Mouse (Mus musculus): ENCODE data around the gene Arhgef17. TPM values are rescaled to one million over a fixed set of nuclear protein-coding genes. Genes with fewer than 3 reads are reported as not detected.

Arhgef17 gene
- polyA plus RNA-seq, 1 experiment: 71.4 TPM

DNA sequence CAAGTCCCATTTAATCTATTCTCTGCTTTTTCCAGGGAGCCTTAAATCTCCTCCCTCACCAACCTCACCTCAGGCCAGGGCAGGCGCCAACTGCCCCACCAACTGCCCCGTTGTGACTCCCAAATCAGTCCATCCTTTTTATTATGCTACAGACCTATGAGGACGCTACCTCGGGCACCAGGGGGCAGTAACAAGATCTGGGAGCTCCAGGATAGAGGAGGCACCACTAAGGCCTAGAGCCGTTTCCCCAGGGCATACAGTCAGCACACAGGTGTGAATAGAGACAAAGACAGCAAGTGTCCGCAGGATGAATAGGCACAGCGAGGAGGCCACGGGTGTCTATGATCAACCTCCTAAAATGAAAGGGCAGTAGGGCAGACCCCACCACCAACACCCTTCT is 23.3 kb downstream of the Arhgef17 start:
- no peak overlapping the region for H3K27ac ChIP-seq (ENCODE audit: insufficient read depth, low read length)
- TF ChIP-seq POLR2A (IDR thresholded peaks at IDR 0.05; ENCODE audit: borderline replicate concordance, insufficient read depth, low read length) (no peak), CTCF (IDR thresholded peaks at IDR 0.05; ENCODE audit: borderline replicate concordance, insufficient read depth, low read depth, low read length) (no peak)
- H3K4me1 ChIP-seq (ENCODE audit: control insufficient read depth, insufficient read depth, low read length): no peaks in the 10 kb centered on the region
- no peak overlapping the region for H3K4me3 ChIP-seq (replicated peaks; ENCODE audit: insufficient read depth, low read depth, low read length)
- H3K27me3 ChIP-seq (ENCODE audit: control insufficient read depth, insufficient read depth, low read length): no peaks in the 10 kb centered on the region
- 70% methylated on average over 8 of the region's 8 CpGs for WGBS
- no peak for DNase-seq

DNA sequence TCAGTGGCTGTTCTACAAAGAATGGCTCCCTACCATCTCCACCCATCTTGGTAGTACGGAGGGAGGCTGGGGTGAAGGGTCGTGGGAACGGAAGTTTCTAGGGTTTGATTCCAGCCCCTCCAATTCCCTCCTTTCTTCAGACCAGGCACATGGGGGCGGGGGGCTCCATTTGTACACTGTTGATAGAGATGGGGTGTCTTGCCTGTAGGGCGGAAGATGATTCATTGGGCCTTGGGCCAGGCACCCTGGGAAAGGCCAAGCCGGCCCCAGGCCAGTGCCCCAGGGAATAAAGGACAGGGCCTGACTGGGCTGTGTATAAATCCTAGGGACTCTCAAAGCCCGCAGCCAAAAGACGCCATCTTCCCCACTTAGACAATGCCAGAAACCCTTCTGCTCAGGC is 23.8 kb downstream of the Arhgef17 start:
- no peak for TF ChIP-seq POLR2A (IDR thresholded peaks at IDR 0.05; ENCODE audit: borderline replicate concordance, insufficient read depth, low read length)
- no peak for TF ChIP-seq CTCF (IDR thresholded peaks at IDR 0.05; ENCODE audit: borderline replicate concordance, insufficient read depth, low read depth, low read length)
- DNase-seq: no peak
- 73% methylated on average over 8 of the region's 8 CpGs for WGBS
- Histone ChIP-seq H3K4me1 (ENCODE audit: control insufficient read depth, insufficient read depth, low read length) (no peaks in the 10 kb centered on the region), H3K27ac (ENCODE audit: insufficient read depth, low read length) (no peak overlapping the region), H3K27me3 (ENCODE audit: control insufficient read depth, insufficient read depth, low read length) (no peaks in the 10 kb centered on the region), H3K4me3 (replicated peaks; ENCODE audit: insufficient read depth, low read depth, low read length) (no peak overlapping the region)

GRCm38 (mm10) chr7:100907231-100907630 is 24.7 kb downstream of the Arhgef17 start:
- TF ChIP-seq POLR2A (IDR thresholded peaks at IDR 0.05; ENCODE audit: borderline replicate concordance, insufficient read depth, low read length) (no peak), CTCF (IDR thresholded peaks at IDR 0.05; ENCODE audit: borderline replicate concordance, insufficient read depth, low read depth, low read length) (peak; percentile 97)
- H3K27me3 ChIP-seq (ENCODE audit: control insufficient read depth, insufficient read depth, low read length): no peaks in the 10 kb centered on the region
- DNase-seq: peak; percentile 60 to 79
- WGBS: 0% methylated on average over 1 of the region's 1 CpGs
- H3K4me1 ChIP-seq (ENCODE audit: control insufficient read depth, insufficient read depth, low read length): no peaks in the 10 kb centered on the region
- no peak overlapping the region for H3K27ac ChIP-seq (ENCODE audit: insufficient read depth, low read length)
- H3K4me3 ChIP-seq (replicated peaks; ENCODE audit: insufficient read depth, low read depth, low read length): no peak overlapping the region

GRCm38 (mm10) chr7:100906029-100906789 is 25.7 kb downstream of the Arhgef17 start:
- Histone ChIP-seq H3K4me3 (replicated peaks; ENCODE audit: insufficient read depth, low read depth, low read length) (no peak overlapping the region), H3K4me1 (ENCODE audit: control insufficient read depth, insufficient read depth, low read length) (no peaks in the 10 kb centered on the region), H3K27me3 (ENCODE audit: control insufficient read depth, insufficient read depth, low read length) (no peaks in the 10 kb centered on the region), H3K27ac (ENCODE audit: insufficient read depth, low read length) (no peak overlapping the region)
- no peak for DNase-seq
- WGBS: 49% methylated on average over 10 of the region's 10 CpGs
- TF ChIP-seq CTCF (IDR thresholded peaks at IDR 0.05; ENCODE audit: borderline replicate concordance, insufficient read depth, low read depth, low read length) (no peak), POLR2A (IDR thresholded peaks at IDR 0.05; ENCODE audit: borderline replicate concordance, insufficient read depth, low read length) (no peak)

- DNase-seq: no peak
- 67% methylated on average over 7 of the region's 7 CpGs for WGBS
- Histone ChIP-seq H3K4me1 (ENCODE audit: control insufficient read depth, insufficient read depth, low read length) (no peaks in the 10 kb centered on the region), H3K27me3 (ENCODE audit: control insufficient read depth, insufficient read depth, low read length) (no peaks in the 10 kb centered on the region), H3K4me3 (replicated peaks; ENCODE audit: insufficient read depth, low read depth, low read length) (no peak overlapping the region), H3K27ac (ENCODE audit: insufficient read depth, low read length) (no peak overlapping the region)
- no peak for TF ChIP-seq POLR2A (IDR thresholded peaks at IDR 0.05; ENCODE audit: borderline replicate concordance, insufficient read depth, low read length)
- no peak for TF ChIP-seq CTCF (IDR thresholded peaks at IDR 0.05; ENCODE audit: borderline replicate concordance, insufficient read depth, low read depth, low read length)
These were observed 26.9 kb downstream of the Arhgef17 start for GRCm38 (mm10) chr7:100905037-100905436.

DNA sequence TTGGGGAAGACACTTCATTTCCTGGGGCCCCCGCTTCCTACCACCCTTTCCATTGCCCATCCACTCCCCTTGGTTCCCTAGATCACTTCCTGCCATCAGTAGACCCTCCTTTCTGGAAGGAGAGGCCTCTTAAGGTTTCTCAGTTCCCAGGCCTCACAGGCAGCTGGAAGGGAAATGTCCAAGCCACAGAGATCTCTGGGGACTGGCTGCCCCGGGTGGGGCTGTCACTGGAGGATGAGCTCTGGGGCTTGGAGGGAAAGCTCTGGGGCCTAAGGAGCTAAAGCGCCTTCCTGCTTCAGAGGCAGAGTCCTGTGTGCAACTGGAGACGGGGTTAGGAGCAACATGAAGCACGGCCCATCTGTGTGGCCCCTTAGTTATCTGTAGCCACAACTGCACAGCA is 27.3 kb downstream of the Arhgef17 start:
- no peak for DNase-seq
- H3K27me3 ChIP-seq (ENCODE audit: control insufficient read depth, insufficient read depth, low read length): no peaks in the 10 kb centered on the region
- 84% methylated on average over 5 of the region's 5 CpGs for WGBS
- H3K4me1 ChIP-seq (ENCODE audit: control insufficient read depth, insufficient read depth, low read length): no peaks in the 10 kb centered on the region
- no peak overlapping the region for H3K27ac ChIP-seq (ENCODE audit: insufficient read depth, low read length)
- TF ChIP-seq POLR2A (IDR thresholded peaks at IDR 0.05; ENCODE audit: borderline replicate concordance, insufficient read depth, low read length) (no peak), CTCF (IDR thresholded peaks at IDR 0.05; ENCODE audit: borderline replicate concordance, insufficient read depth, low read depth, low read length) (no peak)
- no peak overlapping the region for H3K4me3 ChIP-seq (replicated peaks; ENCODE audit: insufficient read depth, low read depth, low read length)

- no peak overlapping the region for H3K27ac ChIP-seq (ENCODE audit: insufficient read depth, low read length)
- no peaks in the 10 kb centered on the region for H3K27me3 ChIP-seq (ENCODE audit: control insufficient read depth, insufficient read depth, low read length)
- DNase-seq: no peak
- no peaks in the 10 kb centered on the region for H3K4me1 ChIP-seq (ENCODE audit: control insufficient read depth, insufficient read depth, low read length)
- 78% methylated on average over 9 of the region's 9 CpGs for WGBS
- no peak overlapping the region for H3K4me3 ChIP-seq (replicated peaks; ENCODE audit: insufficient read depth, low read depth, low read length)
- peak; percentile 52; the same call in 1 of the 2 replicates for TF ChIP-seq CTCF (IDR thresholded peaks at IDR 0.05; ENCODE audit: borderline replicate concordance, insufficient read depth, low read depth, low read length)
- no peak for TF ChIP-seq POLR2A (IDR thresholded peaks at IDR 0.05; ENCODE audit: borderline replicate concordance, insufficient read depth, low read length)
These were observed 29.3 kb downstream of the Arhgef17 start for GRCm38 (mm10) chr7:100902451-100903137.

- TF ChIP-seq CTCF (IDR thresholded peaks at IDR 0.05; ENCODE audit: borderline replicate concordance, insufficient read depth, low read depth, low read length) (no peak), POLR2A (IDR thresholded peaks at IDR 0.05; ENCODE audit: borderline replicate concordance, insufficient read depth, low read length) (no peak)
- Histone ChIP-seq H3K4me1 (ENCODE audit: control insufficient read depth, insufficient read depth, low read length) (no peaks in the 10 kb centered on the region), H3K4me3 (replicated peaks; ENCODE audit: insufficient read depth, low read depth, low read length) (no peak overlapping the region), H3K27me3 (ENCODE audit: control insufficient read depth, insufficient read depth, low read length) (no peaks in the 10 kb centered on the region), H3K27ac (ENCODE audit: insufficient read depth, low read length) (no peak overlapping the region)
- DNase-seq: no peak
- WGBS: 76% methylated on average over 5 of the region's 5 CpGs
These were observed 34.1 kb downstream of the Arhgef17 start for GRCm38 (mm10) chr7:100897828-100898227.

All from cerebellum, adult 2 months (tissue).